Mouse (Mus musculus): ENCODE results near the gene Faxc. TPM values are rescaled to one million over a fixed set of nuclear protein-coding genes. Genes with fewer than 3 reads are reported as not detected.

Gene Faxc
- total RNA-seq (2012; rRNA removed) (not detected in 2 replicates), polyA plus RNA-seq (2012; ENCODE audit: insufficient read depth in 1 of 2, insufficient read length in 2 of 2, low read depth in 1 of 2, low replicate concordance in 2 of 2, missing spikeins in 1 of 2) (not detected)

- no peak for DNase-seq (ENCODE audit: low read depth, low spot score)
- H3K4me3 ChIP-seq (ENCODE audit: control insufficient read depth in 1 of 2, insufficient read depth in 1 of 2, low read depth in 2 of 2, low read length in 2 of 2), result no peak within 1 kb of the TSS
These were observed at the start of gene Faxc for GRCm38 (mm10) chr4:21930971-21931771. Gene Faxc (plus strand): TSS chr4:21931329.

GRCm38 (mm10) chr4:21882806-21883205 is 48.3 kb upstream of the Faxc start:
- no peaks in the 10 kb centered on the region for H3K27me3 ChIP-seq (ENCODE audit: control insufficient read depth in 1 of 2, insufficient read depth in 2 of 2, low read length in 2 of 2)

More at GRCm38 (mm10) chr4:21930971-21931771, at the start of gene Faxc:
- no peak within 1 kb of the TSS for H3K9ac ChIP-seq (ENCODE audit: control insufficient read depth, low read depth, low read length, poor library complexity, severe bottlenecking)
- H3K27ac ChIP-seq (ENCODE audit: control insufficient read depth, low read depth, low read length), result no peak within 1 kb of the TSS
- TF ChIP-seq MYB (IDR thresholded peaks at IDR 0.05; ENCODE audit: low read depth, low read length), result no peak
- no peak for TF ChIP-seq UBTF (IDR thresholded peaks at IDR 0.05; ENCODE audit: borderline replicate concordance, insufficient read depth, low read depth, low read length)
- TF ChIP-seq ZC3H11A (IDR thresholded peaks at IDR 0.05; ENCODE audit: low read depth, low read length), result no peak
- no peak for TF ChIP-seq RAD21 (IDR thresholded peaks at IDR 0.05; ENCODE audit: low read depth, low read length)
- TF ChIP-seq NELFE (IDR thresholded peaks at IDR 0.05; ENCODE audit: low read depth, low read length), result no peak
- no peak for TF ChIP-seq CTCF (IDR thresholded peaks at IDR 0.05 in 2 of 3, conservative IDR thresholded peaks at IDR 0.05 in 1 of 3; ENCODE audit: control insufficient read depth in 1 of 3, insufficient read depth in 1 of 3, low read depth in 2 of 3, low read length in 3 of 3, poor library complexity in 1 of 3, severe bottlenecking in 1 of 3)
- no peak for TF ChIP-seq ETS1 (IDR thresholded peaks at IDR 0.05; ENCODE audit: low read depth, low read length)
- no peak for TF ChIP-seq MYC (IDR thresholded peaks at IDR 0.05; ENCODE audit: low read depth, low read length)
- TF ChIP-seq SIN3A (IDR thresholded peaks at IDR 0.05; ENCODE audit: low read length), result no peak
- TF ChIP-seq JUND (IDR thresholded peaks at IDR 0.05; ENCODE audit: low read depth, low read length), result no peak
- TF ChIP-seq USF2 (IDR thresholded peaks at IDR 0.05; ENCODE audit: borderline replicate concordance in 1 of 2, insufficient read depth in 1 of 2, low read depth in 1 of 2, low read length in 2 of 2), result no peak
- TF ChIP-seq MEF2A (IDR thresholded peaks at IDR 0.05; ENCODE audit: extremely low read depth, insufficient replicate concordance, low read depth, low read length, poor library complexity, severe bottlenecking), result no peak
- TF ChIP-seq NRF1 (IDR thresholded peaks at IDR 0.05; ENCODE audit: insufficient read depth, low read depth, low read length, poor library complexity, severe bottlenecking), result no peak
- no peak for TF ChIP-seq EP300 (IDR thresholded peaks at IDR 0.05; ENCODE audit: low read depth in 1 of 2, low read length in 2 of 2)
- TF ChIP-seq GABPA (IDR thresholded peaks at IDR 0.05; ENCODE audit: low read depth, low read length), result no peak
- H3K27me3 ChIP-seq (ENCODE audit: control insufficient read depth in 1 of 2, insufficient read depth in 2 of 2, low read length in 2 of 2), result no peaks in the 10 kb centered on the region; a peak in 2 of 4 replicates
- H3K9me3 ChIP-seq (replicated peaks; ENCODE audit: insufficient read depth, low read length), result no peaks in the 10 kb centered on the region
- no peaks in the 10 kb centered on the region for H3K36me3 ChIP-seq (ENCODE audit: control insufficient read depth in 1 of 2, insufficient read depth in 2 of 2, low read length in 2 of 2)
- H3K79me2 ChIP-seq (ENCODE audit: control insufficient read depth, insufficient read depth, low read length, poor library complexity), result no peaks in the 10 kb centered on the region
- no peaks in the 10 kb centered on the region for H3K4me1 ChIP-seq (ENCODE audit: control insufficient read depth in 1 of 2, insufficient read depth in 2 of 2, low read length in 2 of 2)

More at GRCm38 (mm10) chr4:21882806-21883205, 48.3 kb upstream of the Faxc start:
- H3K36me3 ChIP-seq (ENCODE audit: control insufficient read depth in 1 of 2, insufficient read depth in 2 of 2, low read length in 2 of 2), result peaks cover 0 to 4% of the 10 kb centered on the region in 2 experiments; a peak in 2 of 4 replicates
- no peaks in the 10 kb centered on the region for H3K4me1 ChIP-seq (ENCODE audit: control insufficient read depth in 1 of 2, insufficient read depth in 2 of 2, low read length in 2 of 2)
- no peak overlapping the region for H3K9ac ChIP-seq (ENCODE audit: control insufficient read depth, low read depth, low read length, poor library complexity, severe bottlenecking)
- H3K79me2 ChIP-seq (ENCODE audit: control insufficient read depth, insufficient read depth, low read length, poor library complexity), result peaks cover 1% of the 10 kb centered on the region; the same call in 1 of the 2 replicates
- TF ChIP-seq GABPA (IDR thresholded peaks at IDR 0.05; ENCODE audit: low read depth, low read length) (no peak), CTCF (IDR thresholded peaks at IDR 0.05 in 2 of 3, conservative IDR thresholded peaks at IDR 0.05 in 1 of 3; ENCODE audit: control insufficient read depth in 1 of 3, insufficient read depth in 1 of 3, low read depth in 2 of 3, low read length in 3 of 3, poor library complexity in 1 of 3, severe bottlenecking in 1 of 3) (no peak), CHD2 (IDR thresholded peaks at IDR 0.05; ENCODE audit: low read length) (no peak), ZMIZ1 (IDR thresholded peaks at IDR 0.05; ENCODE audit: low read depth, low read length) (no peak), TCF12 (IDR thresholded peaks at IDR 0.05; ENCODE audit: low read depth, low read length) (no peak), E2F4 (IDR thresholded peaks at IDR 0.05; ENCODE audit: borderline replicate concordance, low read depth, low read length) (no peak), MAX (IDR thresholded peaks at IDR 0.05; ENCODE audit: low read length) (no peak), ELF1 (IDR thresholded peaks at IDR 0.05; ENCODE audit: low read depth, low read length) (no peak), POLR2A (IDR thresholded peaks at IDR 0.05; ENCODE audit: control insufficient read depth in 1 of 2, insufficient read depth in 1 of 2, low read depth in 1 of 2, low read length in 2 of 2, poor library complexity in 1 of 2) (no peak), ETS1 (IDR thresholded peaks at IDR 0.05; ENCODE audit: low read depth, low read length) (no peak), NRF1 (IDR thresholded peaks at IDR 0.05; ENCODE audit: insufficient read depth, low read depth, low read length, poor library complexity, severe bottlenecking) (no peak), ZC3H11A (IDR thresholded peaks at IDR 0.05; ENCODE audit: low read depth, low read length) (no peak), ZNF384 (IDR thresholded peaks at IDR 0.05; ENCODE audit: low read depth, low read length) (no peak), GATA1 (IDR thresholded peaks at IDR 0.05; ENCODE audit: low read depth, low read length) (no peak)
- no peaks in the 10 kb centered on the region for H3K9me3 ChIP-seq (replicated peaks; ENCODE audit: insufficient read depth, low read length)
- no peak overlapping the region for H3K27ac ChIP-seq (ENCODE audit: control insufficient read depth, low read depth, low read length)
- DNase-seq (ENCODE audit: low read depth, low spot score), result no peak
- H3K4me3 ChIP-seq (ENCODE audit: control insufficient read depth in 1 of 2, insufficient read depth in 1 of 2, low read depth in 2 of 2, low read length in 2 of 2), result no peak overlapping the region
